Mouse (Mus musculus) neural tube, embryonic 11.5 days (tissue): ENCODE data around the gene Gga3. TPM values are rescaled to one million over a fixed set of nuclear protein-coding genes. Genes with fewer than 3 reads are reported as not detected.

Experiments
- ATAC-seq: fragments of 200-750 bp; cut with Nextera tagmentation; 2 replicates; pipeline ENCODE4 v1.8.0; 2017; ENCODE audit warnings: moderate number of reproducible peaks, mild to moderate bottlenecking, moderate TSS enrichment, moderate library complexity; ENCODE audit not compliant: insufficient read depth, low FRiP score, low TSS enrichment
- DNase-seq: peaks from one replicate; pipeline ENCODE4 v3.0.0-alpha.2; 2015; ENCODE audit warnings: low spot score
- H3K27ac ChIP-seq: fragments of 300-500 bp; sonication (generic); 2 replicates; pipeline ENCODE4 v1.5.1; 2014; ENCODE audit warnings: low read depth, mild to moderate bottlenecking, low read length
- H3K27me3 ChIP-seq: fragments of 300-500 bp; sonication (generic); 2 replicates; pipeline ENCODE4 v1.6.1; 2014; ENCODE audit warnings: mild to moderate bottlenecking, low read length, mixed read lengths; ENCODE audit not compliant: control insufficient read depth, insufficient read depth
- H3K36me3 ChIP-seq: fragments of 300-500 bp; sonication (generic); 2 replicates; pipeline ENCODE4 v1.6.1; 2014; ENCODE audit warnings: mild to moderate bottlenecking, low read length, moderate library complexity, mixed read lengths; ENCODE audit not compliant: control insufficient read depth, insufficient read depth
- H3K4me1 ChIP-seq: fragments of 300-500 bp; sonication (generic); 2 replicates; pipeline ENCODE4 v1.6.1; 2014; ENCODE audit warnings: low read length, mixed read lengths; ENCODE audit not compliant: control insufficient read depth, insufficient read depth
- H3K4me2 ChIP-seq: fragments of 300-500 bp; sonication (generic); 2 replicates; pipeline ENCODE4 v1.6.1; 2014; ENCODE audit warnings: low read depth, mild to moderate bottlenecking, moderate library complexity
- H3K4me3 ChIP-seq: fragments of 300-500 bp; sonication (generic); 2 replicates; pipeline ENCODE4 v1.5.1; 2014; ENCODE audit warnings: low read depth, low read length
- H3K9ac ChIP-seq: fragments of 300-500 bp; sonication (generic); 2 replicates; pipeline ENCODE4 v1.6.1; 2014; ENCODE audit warnings: mild to moderate bottlenecking, low read length
- H3K9me3 ChIP-seq: fragments of 300-500 bp; sonication (generic); 2 replicates; pipeline ENCODE4 v1.6.1; 2016; ENCODE audit warnings: low read length; ENCODE audit not compliant: control insufficient read depth
- WGBS: fragments of 180-500 bp; shearing (Covaris S2); extraction: QIAGEN DNeasy Blood & Tissue Kit; methylation state at CpG from one replicate; pipeline ENCODE4 v1.1.7; 2014; 5-methylcytosine and 5-hydroxymethylcytosine counted together
- polyA plus RNA-seq: library from polyadenylated mRNA; unstranded; fragments of >200 nt; fragmentation: Nextera tagmentation; extraction: Ambion mirVana; gene quantifications from 2 replicates; pipeline ENCODE4 v1.2.1, GENCODE M21; 2014

The Gga3 gene
- polyA plus RNA-seq, 1 experiment from 2014 or later: 31.7 TPM

GRCm38 (mm10) chr11:115564064-115564809 is 39.6 kb downstream of the Gga3 start, which contains the start of gene Nup85:
Nup85 (plus strand) TSS chr11:115564434.
- peak within 1 kb of the TSS; percentile 64 for H3K4me2 ChIP-seq
- peak within 1 kb of the TSS; percentile 79 for H3K4me3 ChIP-seq
- H3K27ac ChIP-seq: peak within 1 kb of the TSS; percentile 54
- ATAC-seq (peak; percentile 86), DNase-seq (peak; percentile 98)
- H3K9me3 ChIP-seq: no peaks in the 10 kb centered on the region
- H3K9ac ChIP-seq: peak within 1 kb of the TSS; percentile 79
- H3K4me1 ChIP-seq: peaks cover 5% of the 10 kb centered on the region; the same call in 1 of the 2 replicates
- peaks cover 10% of the 10 kb centered on the region for H3K36me3 ChIP-seq
- WGBS: 0% methylated on average over 42 of the region's 42 CpGs
- H3K27me3 ChIP-seq: no peaks in the 10 kb centered on the region

GRCm38 (mm10) chr11:115563406-115563805 is 40.4 kb downstream of the Gga3 start:
- WGBS: 41% methylated on average over 4 of the region's 4 CpGs
- Histone ChIP-seq H3K4me1 (peaks cover 5% of the 10 kb centered on the region; the same call in 1 of the 2 replicates), H3K4me3 (peak overlapping the region; percentile 79), H3K27me3 (no peaks in the 10 kb centered on the region), H3K9ac (peak overlapping the region; percentile 79), H3K27ac (peak overlapping the region; percentile 54; the same call in 1 of the 2 replicates), H3K4me2 (peak overlapping the region; percentile 64), H3K9me3 (no peaks in the 10 kb centered on the region), H3K36me3 (peaks cover 9% of the 10 kb centered on the region)
- DNase-seq (no peak), ATAC-seq (no peak)

GRCm38 (mm10) chr11:115555717-115556116 is 48.1 kb downstream of the Gga3 start:
- 81% methylated on average over 17 of the region's 17 CpGs for WGBS
- Histone ChIP-seq H3K4me2 (no peak overlapping the region), H3K27me3 (no peaks in the 10 kb centered on the region), H3K4me1 (no peaks in the 10 kb centered on the region), H3K36me3 (no peaks in the 10 kb centered on the region), H3K9me3 (no peaks in the 10 kb centered on the region), H3K9ac (no peak overlapping the region), H3K4me3 (no peak overlapping the region), H3K27ac (no peak overlapping the region)
- DNase-seq (no peak), ATAC-seq (no peak)

GRCm38 (mm10) chr11:115552783-115553182 is 51.1 kb downstream of the Gga3 start:
- ATAC-seq (no peak), DNase-seq (no peak)
- no peaks in the 10 kb centered on the region for H3K4me1 ChIP-seq
- no peak overlapping the region for H3K9ac ChIP-seq
- no peaks in the 10 kb centered on the region for H3K27me3 ChIP-seq
- WGBS: 63% methylated on average over 4 of the region's 4 CpGs
- no peak overlapping the region for H3K4me2 ChIP-seq
- H3K4me3 ChIP-seq: no peak overlapping the region
- no peaks in the 10 kb centered on the region for H3K36me3 ChIP-seq
- no peak overlapping the region for H3K27ac ChIP-seq
- H3K9me3 ChIP-seq: no peaks in the 10 kb centered on the region

GRCm38 (mm10) chr11:115543571-115543970 is 60.3 kb downstream of the Gga3 start:
- WGBS: 88% methylated on average over 4 of the region's 4 CpGs
- Histone ChIP-seq H3K36me3 (no peaks in the 10 kb centered on the region), H3K9me3 (no peaks in the 10 kb centered on the region), H3K9ac (no peak overlapping the region), H3K4me2 (no peak overlapping the region), H3K27ac (no peak overlapping the region), H3K4me3 (no peak overlapping the region), H3K27me3 (no peaks in the 10 kb centered on the region), H3K4me1 (no peaks in the 10 kb centered on the region)
- DNase-seq (no peak), ATAC-seq (no peak)

GRCm38 (mm10) chr11:115538045-115538444 is 65.8 kb downstream of the Gga3 start:
- Histone ChIP-seq H3K9me3 (no peaks in the 10 kb centered on the region), H3K9ac (no peak overlapping the region), H3K4me3 (no peak overlapping the region), H3K4me1 (peaks cover 12% of the 10 kb centered on the region; the same call in 1 of the 2 replicates), H3K27ac (no peak overlapping the region), H3K4me2 (no peak overlapping the region), H3K27me3 (no peaks in the 10 kb centered on the region), H3K36me3 (peaks cover 3% of the 10 kb centered on the region; the same call in 1 of the 2 replicates)
- 70% methylated on average over 2 of the region's 2 CpGs for WGBS
- ATAC-seq: no peak
- DNase-seq: no peak

- H3K9me3 ChIP-seq: no peaks in the 10 kb centered on the region
- no peak for ATAC-seq
- H3K27ac ChIP-seq: peak overlapping the region; percentile 100
- 88% methylated on average over 10 of the region's 10 CpGs for WGBS
- H3K9ac ChIP-seq: no peak overlapping the region
- peaks cover 8% of the 10 kb centered on the region for H3K36me3 ChIP-seq
- H3K4me3 ChIP-seq: peak overlapping the region; percentile 98; the same call in 1 of the 2 replicates
- DNase-seq: no peak
- peaks cover 12% of the 10 kb centered on the region; the same call in 1 of the 2 replicates for H3K4me1 ChIP-seq
- H3K4me2 ChIP-seq: peak overlapping the region; percentile 29
- H3K27me3 ChIP-seq: no peaks in the 10 kb centered on the region
Observed at GRCm38 (mm10) chr11:115536856-115537568, 66.8 kb downstream of the Gga3 start.

- Histone ChIP-seq H3K27ac (peak within 1 kb of the TSS; percentile 100), H3K9me3 (no peaks in the 10 kb centered on the region)
- ATAC-seq: peak; percentile 88
Observed at GRCm38 (mm10) chr11:115536038-115536681, 67.7 kb downstream of the Gga3 start, which contains the start of gene Sumo2. Sumo2 (minus strand) TSS chr11:115536276.

More at GRCm38 (mm10) chr11:115536038-115536681, 67.7 kb downstream of the Gga3 start, which contains the start of gene Sumo2:
- 1% methylated on average over 60 of the region's 70 CpGs for WGBS
- Histone ChIP-seq H3K36me3 (peaks cover 14% of the 10 kb centered on the region), H3K4me3 (peak within 1 kb of the TSS; percentile 98), H3K9ac (peak within 1 kb of the TSS; percentile 98), H3K4me1 (peaks cover 12% of the 10 kb centered on the region; the same call in 1 of the 2 replicates), H3K4me2 (peak within 1 kb of the TSS; percentile 78), H3K27me3 (no peaks in the 10 kb centered on the region)
- DNase-seq: peak; percentile 100
